Mouse (Mus musculus): ENCODE results near the gene Gm2a.

The Gm2a gene

DNA sequence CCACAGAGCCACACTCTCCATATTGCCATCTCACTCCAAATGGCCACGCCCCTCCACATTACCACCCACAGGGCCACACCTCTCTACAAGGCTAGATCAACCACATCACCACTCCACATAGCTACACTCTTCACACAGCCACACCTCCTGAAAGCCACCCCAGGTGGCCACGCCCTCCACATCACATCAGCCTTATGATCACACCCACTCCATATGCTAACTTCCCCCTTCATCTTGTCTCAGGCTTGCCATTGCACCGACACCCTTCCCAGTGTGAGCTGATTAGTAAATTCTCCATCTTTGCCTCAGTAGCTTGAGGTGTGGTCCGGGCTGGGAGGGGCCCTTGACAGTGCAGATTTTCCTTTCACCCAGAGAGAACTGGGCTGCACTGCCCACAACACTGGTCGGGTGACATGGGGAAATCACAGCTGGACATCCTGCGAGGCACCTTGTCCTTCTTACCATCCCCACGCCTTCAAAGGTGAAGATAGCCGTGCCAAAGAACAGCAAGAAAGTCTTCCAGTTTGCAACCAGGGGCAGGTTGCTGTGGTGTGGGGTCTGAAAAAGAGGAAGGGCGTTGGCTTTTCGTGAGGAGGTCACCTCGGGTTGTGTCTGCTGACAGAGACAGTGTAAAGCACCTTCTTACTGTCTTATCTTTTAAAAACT lies 33.3 kb downstream of the Gm2a start:
- DNase-seq (ENCODE audit: low spot score) = peak; percentile 26

- DNase-seq (ENCODE audit: low spot score) = no peak
These were observed 34.0 kb downstream of the Gm2a start for GRCm38 (mm10) chr11:55131946-55132345.

DNA sequence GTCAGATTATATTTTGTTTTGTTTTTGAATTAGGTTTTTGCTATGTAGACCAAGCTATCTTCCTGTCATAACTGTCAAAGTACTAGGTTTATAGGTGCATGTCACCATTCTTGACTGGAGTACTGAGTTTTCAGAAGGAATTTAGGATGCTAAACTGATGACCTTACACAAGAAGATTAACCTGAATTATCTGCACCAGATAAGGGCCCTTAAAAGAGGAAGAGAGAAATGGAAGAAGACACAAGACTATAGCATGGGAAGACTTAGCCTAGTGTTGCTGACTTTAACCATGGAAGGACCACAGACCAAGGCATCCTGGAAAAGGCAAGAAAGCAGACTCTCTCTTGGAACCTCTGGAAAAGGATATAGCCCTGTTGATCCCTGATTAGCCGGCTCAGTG lies 35.3 kb downstream of the Gm2a start:
- DNase-seq (ENCODE audit: low spot score) = no peak

DNA sequence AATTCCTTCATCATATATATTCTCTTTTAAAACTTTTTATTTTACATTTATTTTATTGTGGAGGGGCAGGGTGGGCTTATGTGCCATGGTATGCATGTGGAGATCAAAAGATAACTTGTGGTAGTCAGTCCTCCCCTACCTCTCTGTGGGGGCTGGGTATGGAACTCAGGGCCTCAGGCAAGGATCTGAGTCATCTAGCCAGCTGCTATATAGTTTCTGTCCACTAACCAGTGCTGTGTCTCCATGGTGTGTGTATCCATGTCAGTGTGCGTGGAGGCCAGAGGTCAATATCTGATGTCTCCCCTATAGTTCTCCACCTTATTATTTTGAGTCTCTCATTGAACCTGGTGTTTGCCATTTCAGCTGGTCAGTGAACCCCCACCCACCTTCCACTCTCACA lies 36.5 kb downstream of the Gm2a start:
- no peak for DNase-seq (ENCODE audit: low spot score)

- DNase-seq (ENCODE audit: low spot score) = no peak
These were observed 37.0 kb downstream of the Gm2a start for GRCm38 (mm10) chr11:55134871-55135270.

- DNase-seq (ENCODE audit: low spot score) = peak; percentile 66
These were observed 39.0 kb downstream of the Gm2a start for GRCm38 (mm10) chr11:55136770-55137547.

DNA sequence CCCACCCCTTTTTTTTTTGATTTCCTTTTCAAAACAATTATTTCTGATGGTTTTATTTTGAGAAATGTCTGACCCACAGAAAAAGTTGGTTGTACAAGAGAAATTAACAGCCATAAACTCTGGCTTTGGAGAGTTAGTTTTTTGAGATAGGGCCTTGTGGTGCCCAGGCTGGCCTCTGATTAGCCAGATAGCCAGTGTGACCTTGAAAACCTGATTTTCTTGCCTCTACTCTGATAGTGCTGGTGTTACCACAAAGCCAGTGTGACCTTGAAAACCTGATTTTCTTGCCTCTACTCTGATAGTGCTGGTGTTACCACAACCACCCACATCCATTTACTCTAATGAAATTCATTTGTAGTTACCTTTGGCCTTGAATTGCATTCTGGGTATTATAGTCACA lies 39.7 kb downstream of the Gm2a start:
- no peak for DNase-seq (ENCODE audit: low spot score)

DNA sequence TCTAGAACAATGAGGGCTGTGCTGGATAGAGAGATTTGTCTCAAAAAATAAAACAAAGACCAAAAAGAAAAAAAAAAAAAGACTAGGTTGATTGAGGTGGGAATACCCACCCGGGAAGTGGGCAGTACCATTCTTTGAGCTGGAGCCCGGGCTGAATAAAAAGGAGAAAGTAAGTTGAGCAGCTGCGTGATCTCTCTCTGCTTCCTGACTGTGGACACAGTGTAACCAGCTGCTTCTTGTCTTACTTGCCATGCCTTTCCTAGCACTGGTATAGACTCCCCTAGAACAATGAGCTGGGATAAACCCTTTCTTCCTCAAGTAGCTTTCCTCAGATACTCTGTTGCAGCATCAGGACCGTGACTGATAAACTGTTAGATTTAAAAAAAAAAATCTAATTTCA lies 43.6 kb downstream of the Gm2a start:
- DNase-seq (ENCODE audit: low spot score) = no peak

DNA sequence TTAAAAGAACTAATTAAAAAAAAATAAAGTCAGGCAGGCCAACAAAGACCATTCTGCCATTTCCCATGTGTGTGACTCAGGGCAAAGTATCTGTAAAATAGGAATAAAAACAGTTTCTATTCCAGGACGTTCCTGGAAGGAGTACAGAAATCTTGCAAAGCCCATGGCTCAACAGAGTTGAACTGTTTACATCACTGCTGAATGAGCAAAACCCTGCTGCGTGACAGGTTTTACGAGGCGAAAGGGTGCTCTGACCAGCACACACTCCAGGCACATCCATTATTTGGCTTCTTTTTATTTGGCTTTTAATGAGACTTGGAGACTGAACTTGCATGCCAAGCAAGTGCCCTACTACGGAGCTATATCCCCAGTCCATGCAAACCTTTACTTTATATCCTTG lies 46.1 kb downstream of the Gm2a start:
- no peak for DNase-seq (ENCODE audit: low spot score)

DNA sequence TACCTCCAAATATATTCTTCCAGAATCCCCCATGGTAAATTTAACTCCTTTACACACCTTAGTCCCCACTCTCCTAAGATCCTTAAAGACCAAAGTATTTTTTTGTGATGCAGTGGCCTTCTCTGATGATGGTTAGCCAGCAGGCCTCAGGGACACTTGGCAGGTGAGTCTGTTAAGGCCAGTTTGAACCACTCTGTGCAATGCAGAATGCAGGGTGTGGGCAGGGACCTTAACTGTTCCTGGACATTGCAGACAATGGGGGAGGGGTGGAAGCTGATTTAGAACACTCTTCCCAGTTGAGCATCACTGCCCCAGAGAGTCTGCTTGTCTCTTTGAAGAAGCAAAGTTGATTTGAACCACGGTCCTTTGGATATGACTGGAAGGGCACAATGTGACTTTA lies 48.9 kb downstream of the Gm2a start:
- no peak for DNase-seq (ENCODE audit: low spot score)

DNA sequence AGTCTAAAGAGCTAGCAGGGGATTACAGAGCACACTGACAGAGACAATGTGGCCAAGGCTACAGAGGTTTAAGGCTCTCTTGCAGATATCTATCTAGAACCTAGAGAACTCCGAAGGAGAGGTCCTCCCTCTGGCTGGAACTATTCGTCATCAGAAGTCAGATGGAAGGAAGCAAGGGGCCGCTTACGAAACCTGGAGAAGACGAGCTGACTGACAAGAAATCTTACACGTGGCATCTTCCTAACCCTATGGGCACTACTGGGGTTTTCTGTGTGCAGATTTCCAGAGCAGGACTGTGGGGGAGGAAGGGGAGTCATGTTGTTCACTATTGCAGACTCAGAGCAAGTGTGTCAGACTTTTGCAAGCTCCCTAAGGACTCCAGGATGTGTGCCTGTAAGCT lies 49.5 kb downstream of the Gm2a start:
- no peak for DNase-seq (ENCODE audit: low spot score)

- DNase-seq (ENCODE audit: low spot score) = no peak
These were observed 50.5 kb downstream of the Gm2a start for GRCm38 (mm10) chr11:55148461-55148860.

DNA sequence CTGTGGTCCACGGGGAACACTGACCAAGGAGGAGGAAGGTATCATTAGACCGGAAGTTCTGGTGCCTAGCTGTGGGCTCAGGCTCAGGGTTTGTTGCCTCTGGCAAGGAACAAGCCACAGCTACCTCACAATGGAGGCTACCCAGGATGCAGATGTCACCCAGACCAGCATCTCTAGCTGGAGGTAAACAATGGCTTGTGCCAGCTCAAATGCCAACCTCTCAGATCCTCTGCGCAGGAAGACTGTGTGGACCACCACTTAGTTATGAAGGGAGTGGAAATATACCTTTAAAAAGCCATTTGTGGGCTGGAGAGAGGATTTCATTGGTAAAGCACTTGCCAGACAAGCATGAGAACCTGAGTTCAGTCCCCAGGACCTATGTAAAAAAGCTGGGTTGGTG lies 53.7 kb downstream of the Gm2a start, which contains the start of gene Slc36a3:
TSS of gene Slc36a3 (minus strand) at position 101 of the 400 bp plus-strand sequence.
- DNase-seq (ENCODE audit: low spot score) = no peak

GRCm38 (mm10) chr11:55154398-55155069 lies 56.6 kb downstream of the Gm2a start:
- no peak for DNase-seq (ENCODE audit: low spot score)

DNA sequence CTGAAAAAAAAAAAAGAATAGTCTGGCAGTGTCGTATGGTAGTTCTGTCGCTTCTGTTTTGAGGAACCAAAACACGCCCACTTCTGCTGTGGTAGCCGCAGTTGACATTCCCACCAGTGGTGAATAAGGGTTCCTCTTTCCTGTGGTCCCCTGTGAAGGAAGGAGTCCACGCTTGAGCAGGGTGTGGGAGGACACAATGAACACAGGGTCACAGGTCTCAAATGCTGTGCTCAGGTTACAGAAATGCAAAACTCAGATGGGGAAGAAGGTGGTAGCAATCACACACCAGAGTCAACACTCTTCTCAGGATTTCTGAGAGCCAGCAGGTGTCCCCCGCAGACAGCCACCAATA lies 57.1 kb downstream of the Gm2a start:
- DNase-seq (ENCODE audit: low spot score) = peak; percentile 29

DNA sequence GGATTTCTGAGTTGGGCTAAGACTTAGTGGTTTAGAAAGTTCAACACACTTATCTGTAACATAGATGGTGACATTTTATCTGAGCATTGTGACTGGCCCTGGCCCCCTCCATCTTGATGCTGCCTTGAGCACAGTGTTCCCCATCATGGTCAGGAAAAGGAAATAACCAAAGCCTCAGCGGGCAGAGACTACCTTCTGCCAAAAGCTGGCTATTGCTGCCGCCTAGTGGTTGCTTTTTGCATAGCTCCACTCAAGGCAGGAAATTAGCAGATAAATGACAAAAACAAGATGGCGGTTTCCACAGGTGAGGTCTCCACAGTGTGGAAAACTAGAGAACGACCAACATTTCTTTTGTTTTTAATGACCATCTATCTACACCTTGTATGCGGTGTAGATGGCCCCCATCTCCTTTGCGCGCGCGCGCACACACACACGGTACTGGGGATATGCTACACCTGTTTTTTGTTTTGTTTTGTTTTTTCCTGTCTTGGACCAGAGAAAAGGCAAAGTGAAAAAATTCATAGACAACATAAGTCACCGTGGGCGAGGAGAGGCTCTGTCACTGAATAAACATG lies 61.0 kb downstream of the Gm2a start:
- peak; percentile 69 for DNase-seq (ENCODE audit: low spot score)
